Mouse (Mus musculus) intestine, embryonic 16.5 days (tissue): Measurements from ENCODE around the gene Rpl36al. TPM values are rescaled to one million over a fixed set of nuclear protein-coding genes. Genes with fewer than 3 reads are reported as not detected.
A peak's percentile ranks its signal among the peaks of the same experiment; 100 is the strongest.
"Not testable (repeated sequence)": the region's sequence is repeated elsewhere in the genome, so short reads cannot be mapped to it uniquely, and the experiment has no call there.

Source experiments
- ATAC-seq: fragments of 200-750 bp; cut with Nextera tagmentation; 2 replicates; pipeline ENCODE4 v1.8.0; 2017; ENCODE audit warnings: moderate TSS enrichment, moderate library complexity
- H3K27ac ChIP-seq: fragments of 300-500 bp; sonication (generic); 2 replicates; pipeline ENCODE4 v1.5.1; 2014; ENCODE audit warnings: mild to moderate bottlenecking, low read length
- H3K27me3 ChIP-seq: fragments of 300-500 bp; sonication (generic); replicated peaks from 2 replicates; pipeline ENCODE4 v1.6.1; 2014; ENCODE audit warnings: low read length, control low read depth, mixed read lengths; ENCODE audit not compliant: control insufficient read depth, insufficient read depth
- H3K36me3 ChIP-seq: fragments of 300-500 bp; sonication (generic); 2 replicates; pipeline ENCODE4 v1.6.1; 2014; ENCODE audit warnings: low read length, control low read depth; ENCODE audit not compliant: control insufficient read depth, insufficient read depth
- H3K4me1 ChIP-seq: fragments of 300-500 bp; sonication (generic); 2 replicates; pipeline ENCODE4 v1.6.1; 2014; ENCODE audit warnings: low read length, control low read depth, mixed read lengths; ENCODE audit not compliant: control insufficient read depth, insufficient read depth
- H3K4me2 ChIP-seq: fragments of 300-500 bp; sonication (generic); 2 replicates; pipeline ENCODE4 v1.6.1; 2014; ENCODE audit warnings: low read depth, low read length, control low read depth
- H3K4me3 ChIP-seq: fragments of 300-500 bp; sonication (generic); 2 replicates; pipeline ENCODE4 v1.5.1; 2014; ENCODE audit warnings: mild to moderate bottlenecking, low read length
- H3K9ac ChIP-seq: fragments of 300-500 bp; sonication (generic); 2 replicates; pipeline ENCODE4 v1.6.1; 2014; ENCODE audit warnings: low read depth, low read length
- H3K9me3 ChIP-seq: fragments of 300-500 bp; sonication (generic); 2 replicates; pipeline ENCODE4 v1.6.1; 2016; ENCODE audit warnings: low read length, control low read depth; ENCODE audit not compliant: control insufficient read depth
- WGBS: fragments of 180-500 bp; shearing (Covaris S2); extraction: QIAGEN DNeasy Blood & Tissue Kit; methylation state at CpG from one replicate; pipeline ENCODE4 v1.1.7; 2014; 5-methylcytosine and 5-hydroxymethylcytosine counted together
- polyA plus RNA-seq: library from polyadenylated mRNA; unstranded; fragments of >200 nt; fragmentation: Nextera tagmentation; extraction: Ambion mirVana; gene quantifications from 2 replicates; pipeline ENCODE4 v1.2.1, GENCODE M21; 2015

Rpl36al gene
- polyA plus RNA-seq, 1 experiment from 2014 or later = 654 TPM

GRCm38 (mm10) chr12:69181800-69182199 is 2.1 kb downstream of the Rpl36al start:
- 89% methylated on average over 4 of the region's 4 CpGs for WGBS
- no peak for ATAC-seq
- Histone ChIP-seq H3K9me3 (no peaks in the 10 kb centered on the region), H3K4me2 (no peak overlapping the region), H3K27me3 (no peaks in the 10 kb centered on the region), H3K27ac (no peak overlapping the region), H3K4me3 (no peak overlapping the region), H3K9ac (no peak overlapping the region), H3K36me3 (peaks cover 4% of the 10 kb centered on the region), H3K4me1 (peaks cover 10% of the 10 kb centered on the region)

DNA sequence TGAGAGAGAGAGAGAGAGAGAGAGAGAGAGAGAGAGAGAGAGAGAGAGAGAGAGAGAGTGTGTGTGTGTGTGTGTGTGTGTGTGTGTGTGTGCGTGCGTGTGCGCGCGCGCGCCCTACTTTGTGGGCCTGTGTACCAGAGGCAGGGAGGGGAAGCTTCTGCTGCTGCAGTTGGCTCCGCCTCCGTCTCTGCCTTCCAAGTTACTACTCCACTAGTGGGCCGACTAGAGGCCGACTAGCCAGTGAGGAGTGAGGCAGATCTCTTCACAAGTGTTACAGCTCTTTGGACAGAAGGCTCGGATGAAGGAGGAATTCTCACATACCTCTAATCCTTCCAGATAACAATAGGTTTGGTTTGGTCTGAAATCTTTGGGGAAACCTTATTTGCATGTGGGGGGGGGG is 4.5 kb downstream of the Rpl36al start:
- Histone ChIP-seq H3K4me3 (no peak overlapping the region), H3K9me3 (no peaks in the 10 kb centered on the region), H3K4me1 (no peaks in the 10 kb centered on the region), H3K36me3 (peaks cover 6% of the 10 kb centered on the region), H3K27ac (no peak overlapping the region), H3K4me2 (no peak overlapping the region), H3K9ac (no peak overlapping the region), H3K27me3 (no peaks in the 10 kb centered on the region)
- 58% methylated on average over 12 of the region's 12 CpGs for WGBS
- ATAC-seq = no peak

GRCm38 (mm10) chr12:69177526-69177925 is 6.4 kb downstream of the Rpl36al start:
- Histone ChIP-seq H3K4me1 (no peaks in the 10 kb centered on the region), H3K9me3 (no peaks in the 10 kb centered on the region)
- 85% methylated on average over 3 of the region's 3 CpGs for WGBS

GRCm38 (mm10) chr12:69175975-69176374 is 7.9 kb downstream of the Rpl36al start:
- Histone ChIP-seq H3K4me1 (no peaks in the 10 kb centered on the region), H3K27ac (no peak overlapping the region), H3K36me3 (peaks cover 6% of the 10 kb centered on the region), H3K4me2 (no peak overlapping the region), H3K9me3 (no peaks in the 10 kb centered on the region), H3K27me3 (no peaks in the 10 kb centered on the region), H3K4me3 (no peak overlapping the region), H3K9ac (no peak overlapping the region)
- peak; percentile 81 for ATAC-seq
- WGBS = 78% methylated on average over 3 of the region's 3 CpGs

More at GRCm38 (mm10) chr12:69177526-69177925, 6.4 kb downstream of the Rpl36al start:
- H3K9ac ChIP-seq = no peak overlapping the region
- H3K4me3 ChIP-seq = no peak overlapping the region
- no peaks in the 10 kb centered on the region for H3K27me3 ChIP-seq
- H3K36me3 ChIP-seq = peaks cover 6% of the 10 kb centered on the region
- no peak for ATAC-seq
- H3K4me2 ChIP-seq = no peak overlapping the region
- no peak overlapping the region for H3K27ac ChIP-seq

GRCm38 (mm10) chr12:69171307-69171706 is 12.6 kb downstream of the Rpl36al start:
- 0 out of 2 replicates have a peak, but pooled peaks cover 2% of the 10 kb centered on the region for H3K36me3 ChIP-seq
- WGBS = 90% methylated on average over 2 of the region's 2 CpGs
- ATAC-seq = no peak
- no peak overlapping the region for H3K4me3 ChIP-seq
- H3K4me2 ChIP-seq = no peak overlapping the region
- H3K27me3 ChIP-seq = no peaks in the 10 kb centered on the region
- no peaks in the 10 kb centered on the region for H3K9me3 ChIP-seq
- no peak overlapping the region for H3K9ac ChIP-seq
- H3K27ac ChIP-seq = no peak overlapping the region
- 0 out of 2 replicates have a peak, but pooled peaks cover 2% of the 10 kb centered on the region for H3K4me1 ChIP-seq

DNA sequence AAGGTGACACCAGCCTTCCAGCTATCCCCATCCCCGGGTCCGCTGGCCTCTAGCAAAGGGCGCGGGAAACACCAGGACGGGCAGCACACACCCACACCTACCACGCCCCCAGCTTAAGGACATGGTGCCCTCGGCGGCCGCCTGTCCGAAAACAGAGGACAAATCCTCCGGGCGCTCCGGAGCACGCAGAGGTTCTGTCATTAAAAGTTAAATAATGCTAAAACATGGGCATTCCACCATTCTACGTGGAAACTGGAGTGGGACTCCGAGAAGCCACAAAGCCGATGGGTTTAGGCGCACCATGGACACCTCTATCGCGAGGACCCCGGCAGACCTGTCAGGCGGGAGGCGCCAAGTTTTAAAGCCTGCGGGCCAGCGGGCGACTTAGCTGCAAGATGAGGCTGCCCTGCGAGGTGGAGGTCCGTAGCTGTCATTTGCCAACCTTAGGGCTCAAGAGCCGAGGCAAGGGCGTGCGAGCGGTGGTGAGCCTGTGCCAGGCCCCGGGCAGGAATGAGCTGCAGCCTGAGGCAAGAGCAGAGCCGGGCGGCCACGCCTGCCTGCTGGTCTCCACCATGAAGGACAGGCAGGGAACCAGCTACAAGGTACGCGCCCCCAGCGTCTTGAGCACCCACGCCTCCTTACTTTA is 15.3 kb downstream of the Rpl36al start, which contains the start of gene Lrr1:
Gene Lrr1 (plus strand): TSS at position 354 of the 646 bp plus-strand sequence.
- H3K4me2 ChIP-seq = peak within 1 kb of the TSS; percentile 68
- no peaks in the 10 kb centered on the region for H3K9me3 ChIP-seq
- under 1% methylated on average over 40 of the region's 40 CpGs for WGBS
- peak within 1 kb of the TSS; percentile 79 for H3K4me3 ChIP-seq
- 0 out of 2 replicates have a peak, but pooled peaks cover 2% of the 10 kb centered on the region for H3K4me1 ChIP-seq
- H3K27me3 ChIP-seq = no peaks in the 10 kb centered on the region
- H3K36me3 ChIP-seq = no peaks in the 10 kb centered on the region
- peak within 1 kb of the TSS; percentile 77 for H3K9ac ChIP-seq
- peak within 1 kb of the TSS; percentile 62; the same call in 1 of the 2 replicates for H3K27ac ChIP-seq
- peak; percentile 96 for ATAC-seq

GRCm38 (mm10) chr12:69167656-69168460 is 16.0 kb downstream of the Rpl36al start:
- H3K4me2 ChIP-seq = peak overlapping the region; percentile 68
- H3K27ac ChIP-seq = no peak overlapping the region
- WGBS = 8% methylated on average over 18 of the region's 18 CpGs
- no peaks in the 10 kb centered on the region for H3K36me3 ChIP-seq
- no peaks in the 10 kb centered on the region for H3K9me3 ChIP-seq
- H3K4me3 ChIP-seq = peak overlapping the region; percentile 79
- ATAC-seq = peak; percentile 61
- peak overlapping the region; percentile 77 for H3K9ac ChIP-seq
- H3K4me1 ChIP-seq = 0 out of 2 replicates have a peak, but pooled peaks cover 2% of the 10 kb centered on the region
- no peaks in the 10 kb centered on the region for H3K27me3 ChIP-seq

DNA sequence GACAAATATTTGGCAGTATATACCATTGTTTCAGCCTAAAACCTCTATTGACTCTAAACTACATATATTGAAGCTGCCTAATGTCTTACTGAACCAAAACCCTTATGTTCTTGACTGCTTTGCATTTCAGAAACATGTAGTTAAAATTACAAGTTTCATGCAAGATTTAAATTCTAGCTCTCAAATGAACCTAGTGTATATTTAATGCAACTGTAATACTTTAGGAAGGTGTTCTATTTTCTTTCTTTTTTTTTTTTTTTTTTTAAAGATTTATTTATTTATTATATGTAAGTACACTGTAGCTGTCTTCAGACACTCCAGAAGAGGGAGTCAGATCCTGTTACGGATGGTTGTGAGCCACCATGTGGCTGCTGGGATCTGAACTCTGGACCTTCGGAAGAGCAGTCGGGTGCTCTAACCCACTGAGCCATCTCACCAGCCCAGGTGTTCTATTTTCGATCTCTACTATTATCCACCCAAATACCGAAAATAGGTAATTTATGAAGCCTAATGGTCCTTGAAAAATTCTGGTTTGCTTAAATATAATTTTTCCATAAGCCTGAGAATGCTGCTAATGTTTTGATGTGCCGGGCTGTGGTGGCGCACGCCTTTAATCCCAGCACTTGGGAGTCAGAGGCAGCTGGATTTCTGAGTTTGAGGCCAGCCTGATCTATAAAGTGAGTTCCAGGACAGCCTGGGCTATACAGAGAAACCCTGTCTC is 16.9 kb downstream of the Rpl36al start:
- WGBS = 76% methylated on average over 8 of the region's 8 CpGs

DNA sequence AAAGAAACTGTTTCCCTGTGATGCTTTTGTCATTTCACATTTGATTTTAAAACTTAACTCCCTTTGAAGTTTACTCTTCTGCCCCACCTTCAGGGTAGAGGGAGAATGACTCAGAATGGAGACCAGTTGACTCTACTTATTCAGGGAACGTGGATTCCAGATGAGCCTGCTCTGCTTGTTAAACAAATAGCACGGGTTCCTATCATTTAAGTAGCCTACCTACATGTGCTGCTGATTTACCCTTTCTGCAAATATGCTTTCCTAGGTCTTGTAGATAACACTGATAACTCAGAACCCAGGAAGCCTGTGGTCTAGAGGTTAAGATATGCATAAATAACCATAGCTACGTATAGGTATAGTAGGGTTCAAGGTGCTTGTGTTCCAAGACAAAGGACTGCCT is 19.0 kb downstream of the Rpl36al start:
- H3K9me3 ChIP-seq = no peaks in the 10 kb centered on the region
- no peak overlapping the region for H3K27ac ChIP-seq
- H3K36me3 ChIP-seq = no peaks in the 10 kb centered on the region
- H3K27me3 ChIP-seq = no peaks in the 10 kb centered on the region
- no peak overlapping the region for H3K9ac ChIP-seq
- WGBS = 43% methylated on average over 3 of the region's 3 CpGs
- H3K4me1 ChIP-seq = 0 out of 2 replicates have a peak, but pooled peaks cover 2% of the 10 kb centered on the region
- ATAC-seq = no peak
- H3K4me2 ChIP-seq = no peak overlapping the region
- H3K4me3 ChIP-seq = no peak overlapping the region

More for the DNA sequence above, 16.9 kb downstream of the Rpl36al start:
- not testable (repeated sequence) for H3K4me1 ChIP-seq, H3K4me3 ChIP-seq, H3K36me3 ChIP-seq, H3K27me3 ChIP-seq, H3K9ac ChIP-seq, H3K27ac ChIP-seq, H3K9me3 ChIP-seq, H3K4me2 ChIP-seq, ATAC-seq
